Mouse (Mus musculus): ENCODE results near the gene Sumf1. TPM values are rescaled to one million over a fixed set of nuclear protein-coding genes. Genes with fewer than 3 reads are reported as not detected.

Sumf1 gene
- total and polyA plus RNA-seq, 3 experiments = 11.0 to 23.1 (median 14.9) TPM

GRCm38 (mm10) chr6:108117881-108118280 lies 67.5 kb downstream of the Sumf1 start:
- H3K4me3 ChIP-seq (replicated peaks in 1 of 3; ENCODE audit: low read depth in 2 of 3, low read length in 2 of 3, poor library complexity in 1 of 3) = no peak overlapping the region
- H3K9ac ChIP-seq (ENCODE audit: insufficient read depth, low read depth) = no peak overlapping the region
- H3K4me1 ChIP-seq (ENCODE audit: control insufficient read depth in 1 of 2, insufficient read depth in 2 of 2) = peaks cover 0 to 7% of the 10 kb centered on the region in 2 experiments; a peak in 1 of 4 replicates
- dilution Hi-C loops (cut with MboI; ENCODE audit: extremely low pct_ligation_motif_present, extremely low pct_unique_long_range_greater_than_20kb, low sequenced_read_pairs) (no loop called here), in situ Hi-C loops (cut with MboI; ENCODE audit: low pct_ligation_motif_present, low pct_unique_long_range_greater_than_20kb, low sequenced_read_pairs) (no loop called here)
- peaks cover 2% of the 10 kb centered on the region for H3K9me3 ChIP-seq (replicated peaks; ENCODE audit: low read length)
- no peak for DNase-seq (ENCODE audit: extremely low read depth)
- peaks cover 0 to 8% of the 10 kb centered on the region in 2 experiments for H3K36me3 ChIP-seq (replicated peaks in 1 of 2; ENCODE audit: control insufficient read depth in 1 of 2, insufficient read depth in 1 of 2, low read length in 1 of 2)
- no peak overlapping the region for H3K27ac ChIP-seq (ENCODE audit: insufficient read depth, low read depth)
- no peaks in the 10 kb centered on the region for H3K27me3 ChIP-seq (replicated peaks)
- no peak for TF ChIP-seq IRF4 (IDR thresholded peaks at IDR 0.05; ENCODE audit: low read depth, low read length)
- no peak for TF ChIP-seq MYC (IDR thresholded peaks at IDR 0.05; ENCODE audit: low read depth, low read length)
- TF ChIP-seq ZC3H11A (IDR thresholded peaks at IDR 0.05; ENCODE audit: low read depth, low read length) = no peak
- TF ChIP-seq JUN (IDR thresholded peaks at IDR 0.05; ENCODE audit: insufficient read depth, low read depth, low read length) = no peak
- TF ChIP-seq BHLHE40 (IDR thresholded peaks at IDR 0.05; ENCODE audit: low read depth, low read length) = no peak
- no peak for TF ChIP-seq HCFC1 (IDR thresholded peaks at IDR 0.05; ENCODE audit: low read depth, low read length)
- no peak for TF ChIP-seq POLR2A (IDR thresholded peaks at IDR 0.05; ENCODE audit: low read depth, low read length)
- TF ChIP-seq SMC3 (IDR thresholded peaks at IDR 0.05; ENCODE audit: low read depth, low read length) = no peak
- no peak for TF ChIP-seq ETS1 (conservative IDR thresholded peaks at IDR 0.05; ENCODE audit: low read depth, low read length)
- no peak overlapping the region for H3K4me2 ChIP-seq (ENCODE audit: insufficient read depth, low read depth, poor library complexity, severe bottlenecking)
- H3K79me2 ChIP-seq (replicated peaks; ENCODE audit: control insufficient read depth, extremely low read depth, insufficient read depth, poor library complexity, severe bottlenecking) = no peaks in the 10 kb centered on the region

DNA sequence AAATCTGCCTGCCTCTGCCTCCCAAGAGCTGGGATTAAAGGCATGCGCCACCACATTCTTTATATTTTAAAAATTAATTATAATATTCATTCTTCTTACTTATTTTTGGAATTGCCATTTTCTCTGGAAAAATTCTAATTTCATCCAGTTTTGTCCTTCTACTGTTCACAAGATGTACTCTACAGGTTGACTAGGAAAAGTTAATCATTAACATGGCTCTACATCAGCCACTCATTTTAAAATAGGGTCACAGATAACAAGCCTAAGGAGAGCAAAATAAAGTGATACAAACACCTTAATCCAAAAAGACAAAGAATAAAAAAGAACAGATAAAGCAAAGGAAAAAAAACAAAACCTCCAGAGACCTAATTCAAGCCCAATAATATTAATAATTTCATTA lies 70.4 kb downstream of the Sumf1 start:
- DNase-seq (ENCODE audit: extremely low read depth) = no peak
- no peak overlapping the region for H3K27ac ChIP-seq (ENCODE audit: insufficient read depth, low read depth)
- no peak overlapping the region for H3K9ac ChIP-seq (ENCODE audit: insufficient read depth, low read depth)
- dilution Hi-C loops (cut with MboI; ENCODE audit: extremely low pct_ligation_motif_present, extremely low pct_unique_long_range_greater_than_20kb, low sequenced_read_pairs) = no loop called here
- no peaks in the 10 kb centered on the region for H3K27me3 ChIP-seq (replicated peaks)
- peaks cover 0 to 7% of the 10 kb centered on the region in 2 experiments; a peak in 1 of 4 replicates for H3K4me1 ChIP-seq (ENCODE audit: control insufficient read depth in 1 of 2, insufficient read depth in 2 of 2)
- TF ChIP-seq PAX5 (IDR thresholded peaks at IDR 0.05; ENCODE audit: low read length) (no peak), BHLHE40 (IDR thresholded peaks at IDR 0.05; ENCODE audit: low read depth, low read length) (no peak), RAD21 (IDR thresholded peaks at IDR 0.05; ENCODE audit: low read depth, low read length) (no peak), HCFC1 (IDR thresholded peaks at IDR 0.05; ENCODE audit: low read depth, low read length) (no peak), SMC3 (IDR thresholded peaks at IDR 0.05; ENCODE audit: low read depth, low read length) (no peak), ZNF384 (IDR thresholded peaks at IDR 0.05; ENCODE audit: low read depth, low read length) (no peak), MYC (IDR thresholded peaks at IDR 0.05; ENCODE audit: low read depth, low read length) (no peak), TCF12 (IDR thresholded peaks at IDR 0.05; ENCODE audit: low read depth, low read length) (no peak), ELF1 (IDR thresholded peaks at IDR 0.05; ENCODE audit: low read depth, low read length) (no peak), ZMIZ1 (IDR thresholded peaks at IDR 0.05; ENCODE audit: low read depth, low read length) (no peak), CHD1 (IDR thresholded peaks at IDR 0.05; ENCODE audit: low read depth, low read length) (no peak), UBTF (IDR thresholded peaks at IDR 0.05; ENCODE audit: low read depth, low read length) (no peak), ZC3H11A (IDR thresholded peaks at IDR 0.05; ENCODE audit: low read depth, low read length) (no peak)
- H3K4me2 ChIP-seq (ENCODE audit: insufficient read depth, low read depth, poor library complexity, severe bottlenecking) = no peak overlapping the region
- no peak overlapping the region for H3K4me3 ChIP-seq (replicated peaks in 1 of 3; ENCODE audit: low read depth in 2 of 3, low read length in 2 of 3, poor library complexity in 1 of 3)
- H3K79me2 ChIP-seq (replicated peaks; ENCODE audit: control insufficient read depth, extremely low read depth, insufficient read depth, poor library complexity, severe bottlenecking) = no peaks in the 10 kb centered on the region
- H3K36me3 ChIP-seq (replicated peaks in 1 of 2; ENCODE audit: control insufficient read depth in 1 of 2, insufficient read depth in 1 of 2, low read length in 1 of 2) = peaks cover 0 to 9% of the 10 kb centered on the region in 2 experiments
- H3K9me3 ChIP-seq (replicated peaks; ENCODE audit: low read length) = no peaks in the 10 kb centered on the region
- in situ Hi-C loops (cut with MboI; ENCODE audit: low pct_ligation_motif_present, low pct_unique_long_range_greater_than_20kb, low sequenced_read_pairs) = no loop called here

Data from CH12.LX (cell line).